Mouse (Mus musculus) cerebellum, adult 2 months (tissue): ENCODE results near the gene Paqr5.

Source experiments
- CTCF ChIP-seq: fragments of 200-500 bp; IDR thresholded peaks from 2 replicates; pipeline ENCODE4 v1.5.1; 2011; ENCODE audit warnings: low read depth, mild to moderate bottlenecking, control low read depth, low read length, moderate library complexity, borderline replicate concordance; ENCODE audit not compliant: insufficient read depth
- POLR2A ChIP-seq: fragments of 200-500 bp; IDR thresholded peaks from 2 replicates; pipeline ENCODE4 v1.6.1; 2011; ENCODE audit warnings: low read length, control low read depth, borderline replicate concordance; ENCODE audit not compliant: insufficient read depth

DNA sequence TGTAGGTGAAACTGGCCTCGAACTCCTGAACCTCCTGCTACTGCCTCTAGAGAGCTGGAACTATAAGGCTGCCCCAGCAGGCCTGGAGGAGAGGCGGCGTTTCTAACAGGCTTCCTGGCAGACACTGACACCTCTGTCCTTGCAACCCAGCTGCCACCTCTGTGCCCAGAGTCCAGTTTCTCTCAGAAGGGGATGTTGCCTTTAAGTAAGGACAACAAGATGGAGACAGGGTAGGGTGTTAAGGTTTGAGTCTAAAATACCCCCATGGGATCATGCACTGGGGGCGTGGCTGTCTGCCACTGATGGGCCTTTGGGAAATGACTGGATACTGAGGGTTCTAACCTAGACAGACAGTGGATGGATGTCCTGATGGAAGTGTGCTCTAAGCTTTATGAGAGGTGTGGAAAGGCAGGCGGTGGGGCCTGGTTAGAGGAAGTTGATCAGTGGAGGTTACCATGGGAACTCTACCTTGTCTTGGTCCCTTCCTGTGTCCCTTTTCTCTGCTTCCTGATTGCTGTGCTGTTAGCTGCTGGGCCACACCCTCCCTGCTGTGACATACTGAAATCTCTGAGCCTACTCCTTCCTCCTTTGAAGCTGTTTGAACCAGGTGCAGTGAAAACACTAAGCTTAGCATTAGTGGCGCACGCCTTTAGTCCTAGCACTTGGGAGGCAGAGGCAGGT, 43.6 kb downstream of the Paqr5 start:
- TF ChIP-seq POLR2A, result no peak
- TF ChIP-seq CTCF, result no peak
